Mouse (Mus musculus) myocyte (in vitro differentiated cells): ENCODE measurements around the gene Arhgef7. TPM values are rescaled to one million over a fixed set of nuclear protein-coding genes. Genes with fewer than 3 reads are reported as not detected.

ENCODE experiments used
- H3K27me3 ChIP-seq: one replicate; pipeline ENCODE4 v1.6.1; 2011; ENCODE audit not compliant: control insufficient read depth, insufficient read depth, insufficient read length
- H3K36me3 ChIP-seq: one replicate; pipeline ENCODE4 v1.6.1; 2011; ENCODE audit not compliant: control insufficient read depth, insufficient read depth
- H3K4me2 ChIP-seq: one replicate; pipeline ENCODE4 v1.6.1; 2011; ENCODE audit warnings: low read depth, control low read depth
- H3K4me3 ChIP-seq: one replicate; pipeline ENCODE4 v1.5.1; 2011; ENCODE audit warnings: mild to moderate bottlenecking, control low read depth, moderate library complexity
- H3K79me2 ChIP-seq: one replicate; pipeline ENCODE4 v1.6.1; 2011; ENCODE audit not compliant: control insufficient read depth, insufficient read depth
- H3ac ChIP-seq: one replicate; pipeline ENCODE4 v1.6.1; 2011; ENCODE audit not compliant: control insufficient read depth, insufficient read length
- CEBPB ChIP-seq: IDR thresholded peaks from 2 replicates; pipeline ENCODE4 v1.6.1; 2011; ENCODE audit warnings: mild to moderate bottlenecking, moderate library complexity; ENCODE audit not compliant: poor library complexity, insufficient read depth, severe bottlenecking
- E2F4 ChIP-seq: IDR thresholded peaks from one replicate; pipeline ENCODE4 v1.6.1; 2011; ENCODE audit warnings: mild to moderate bottlenecking, control low read depth, moderate library complexity; ENCODE audit not compliant: insufficient read depth
- MAX ChIP-seq: IDR thresholded peaks from one replicate; pipeline ENCODE4 v1.6.1; 2011; ENCODE audit warnings: low read depth, mild to moderate bottlenecking, control low read depth
- MYOD1 ChIP-seq, 3 experiments: IDR thresholded peaks; one replicate each; pipeline ENCODE4 v1.6.1; 2011; ENCODE audit warnings: control low read depth in 2 of 3, low read depth in 2 of 3, mild to moderate bottlenecking in 2 of 3, moderate library complexity in 1 of 3; ENCODE audit not compliant: insufficient read length in 2 of 3, control insufficient read depth in 1 of 3
- MYOG ChIP-seq, 3 experiments: IDR thresholded peaks; one replicate each; pipeline ENCODE4 v1.6.1; 2011; ENCODE audit warnings: control low read depth in 2 of 3, low read depth in 2 of 3, mild to moderate bottlenecking in 2 of 3; ENCODE audit not compliant: insufficient read length in 2 of 3, control insufficient read depth in 1 of 3, insufficient read depth in 1 of 3
- POLR2A ChIP-seq: IDR thresholded peaks from one replicate; pipeline ENCODE4 v1.6.1; 2011; ENCODE audit warnings: low read depth, mild to moderate bottlenecking, control low read depth, moderate library complexity; ENCODE audit not compliant: insufficient read length
- POLR2AphosphoS2 ChIP-seq: IDR thresholded peaks from one replicate; pipeline ENCODE4 v1.6.1; 2011; ENCODE audit warnings: low read depth, control low read depth; ENCODE audit not compliant: insufficient read length
- REST ChIP-seq: IDR thresholded peaks from one replicate; pipeline ENCODE4 v1.6.1; 2011; ENCODE audit warnings: mild to moderate bottlenecking, control low read depth, moderate library complexity; ENCODE audit not compliant: insufficient read depth, insufficient read length
- SRF ChIP-seq: IDR thresholded peaks from one replicate; pipeline ENCODE4 v1.6.1; 2011; ENCODE audit warnings: low read depth; ENCODE audit not compliant: control insufficient read depth, insufficient read length
- TCF12 ChIP-seq: IDR thresholded peaks from one replicate; pipeline ENCODE4 v1.6.1; 2011; ENCODE audit warnings: mild to moderate bottlenecking, control low read depth; ENCODE audit not compliant: poor library complexity, insufficient read depth, severe bottlenecking
- TCF3 ChIP-seq: IDR thresholded peaks from one replicate; pipeline ENCODE4 v1.6.1; 2011; ENCODE audit warnings: low read depth, control low read depth; ENCODE audit not compliant: insufficient read length
- USF1 ChIP-seq: IDR thresholded peaks from one replicate; pipeline ENCODE4 v1.6.1; 2011; ENCODE audit warnings: low read depth, mild to moderate bottlenecking, control low read depth, moderate library complexity
- polyA plus RNA-seq: library from polyadenylated mRNA; unstranded; fragments of >200 nt; fragmentation: generic; extraction: Trizol; gene quantifications from one replicate; pipeline ENCODE4 v1.2.1, GENCODE M21; 2012; ENCODE audit warnings: missing spikeins

Arhgef7 gene
- polyA plus RNA-seq, 1 experiment, result 24.5 TPM

- Histone ChIP-seq H3K4me3 (no peak overlapping the region), H3K79me2 (no peaks in the 10 kb centered on the region), H3K27me3 (no peaks in the 10 kb centered on the region), H3K36me3 (peaks cover 19% of the 10 kb centered on the region), H3ac (no peak overlapping the region), H3K4me2 (no peak overlapping the region)
- TF ChIP-seq REST (no peak), TCF3 (no peak), TCF12 (no peak), POLR2AphosphoS2 (no peak), MYOG (IDR thresholded peaks at IDR 0.05; ENCODE audit: control insufficient read depth in 1 of 3, insufficient read depth in 1 of 3, insufficient read length in 2 of 3, low read depth in 2 of 3) (no peak), MAX (no peak), SRF (no peak), MYOD1 (IDR thresholded peaks at IDR 0.05; ENCODE audit: control insufficient read depth in 1 of 3, insufficient read length in 2 of 3, low read depth in 2 of 3) (no peak), USF1 (no peak), POLR2A (no peak), CEBPB (no peak), E2F4 (no peak)
Measured at GRCm38 (mm10) chr8:11825756-11826155, 98.2 kb downstream of the Arhgef7 start.

GRCm38 (mm10) chr8:11827312-11827711, 99.8 kb downstream of the Arhgef7 start:
- no peak overlapping the region for H3K4me2 ChIP-seq
- peaks cover 19% of the 10 kb centered on the region for H3K36me3 ChIP-seq
- no peaks in the 10 kb centered on the region for H3K79me2 ChIP-seq
- H3ac ChIP-seq, result no peak overlapping the region
- no peak for TF ChIP-seq E2F4
- no peak for TF ChIP-seq REST
- no peak for TF ChIP-seq POLR2A
- TF ChIP-seq TCF3, result no peak
- no peak for TF ChIP-seq MYOD1 (IDR thresholded peaks at IDR 0.05; ENCODE audit: control insufficient read depth in 1 of 3, insufficient read length in 2 of 3, low read depth in 2 of 3)
- TF ChIP-seq TCF12, result no peak
- TF ChIP-seq POLR2AphosphoS2, result no peak
- no peak for TF ChIP-seq MYOG (IDR thresholded peaks at IDR 0.05; ENCODE audit: control insufficient read depth in 1 of 3, insufficient read depth in 1 of 3, insufficient read length in 2 of 3, low read depth in 2 of 3)
- TF ChIP-seq USF1, result no peak
- no peak for TF ChIP-seq MAX
- TF ChIP-seq SRF, result no peak
- no peak for TF ChIP-seq CEBPB
- no peaks in the 10 kb centered on the region for H3K27me3 ChIP-seq
- H3K4me3 ChIP-seq, result no peak overlapping the region

GRCm38 (mm10) chr8:11830214-11831046, 102.9 kb downstream of the Arhgef7 start:
- H3K79me2 ChIP-seq, result no peaks in the 10 kb centered on the region
- H3K4me2 ChIP-seq, result no peak overlapping the region
- no peak for TF ChIP-seq CEBPB
- no peak for TF ChIP-seq POLR2A
- TF ChIP-seq REST, result no peak
- no peak for TF ChIP-seq USF1
- TF ChIP-seq TCF12, result no peak
- TF ChIP-seq MAX, result no peak
- TF ChIP-seq E2F4, result no peak
- no peak for TF ChIP-seq SRF
- TF ChIP-seq MYOD1 (IDR thresholded peaks at IDR 0.05; ENCODE audit: control insufficient read depth in 1 of 3, insufficient read length in 2 of 3, low read depth in 2 of 3), result no peak
- no peak for TF ChIP-seq TCF3
- no peak for TF ChIP-seq POLR2AphosphoS2
- TF ChIP-seq MYOG (IDR thresholded peaks at IDR 0.05; ENCODE audit: control insufficient read depth in 1 of 3, insufficient read depth in 1 of 3, insufficient read length in 2 of 3, low read depth in 2 of 3), result no peak
- peaks cover 9% of the 10 kb centered on the region for H3K36me3 ChIP-seq
- no peak overlapping the region for H3K4me3 ChIP-seq
- H3K27me3 ChIP-seq, result no peaks in the 10 kb centered on the region
- H3ac ChIP-seq, result no peak overlapping the region

- Histone ChIP-seq H3ac (no peak overlapping the region), H3K27me3 (no peaks in the 10 kb centered on the region), H3K4me2 (no peak overlapping the region), H3K4me3 (no peak overlapping the region), H3K79me2 (no peaks in the 10 kb centered on the region), H3K36me3 (peaks cover 9% of the 10 kb centered on the region)
- no peak for TF ChIP-seq E2F4
- TF ChIP-seq USF1, result no peak
- TF ChIP-seq TCF3, result no peak
- TF ChIP-seq SRF, result no peak
- TF ChIP-seq TCF12, result no peak
- TF ChIP-seq MYOG (IDR thresholded peaks at IDR 0.05; ENCODE audit: control insufficient read depth in 1 of 3, insufficient read depth in 1 of 3, insufficient read length in 2 of 3, low read depth in 2 of 3), result no peak
- no peak for TF ChIP-seq POLR2AphosphoS2
- no peak for TF ChIP-seq MAX
- TF ChIP-seq CEBPB, result no peak
- TF ChIP-seq POLR2A, result no peak
- TF ChIP-seq REST, result no peak
Measured at GRCm38 (mm10) chr8:11831174-11831573, 103.7 kb downstream of the Arhgef7 start.
